Mouse (Mus musculus) adrenal gland, postnatal 10 days (tissue): ENCODE results near the gene Nkx1-1. TPM values are rescaled to one million over a fixed set of nuclear protein-coding genes. Genes with fewer than 3 reads are reported as not detected.

ENCODE experiments used
- DNase-seq: peaks from one replicate; pipeline ENCODE4 v3.0.0; 2021; ENCODE audit warnings: mixed read lengths
- total RNA-seq, 2 experiments: library from RNA; stranded (reverse); gene quantifications; 2 replicates each; pipeline ENCODE4 v1.2.3; 2021

Gene Nkx1-1
- total RNA-seq, 2 experiments from 2014 or later, result not detected

- no peak for DNase-seq
Observed at GRCm38 (mm10) chr5:33420313-33420712, 13.5 kb downstream of the Nkx1-1 start.

- no peak for DNase-seq
Observed at GRCm38 (mm10) chr5:33400819-33401218, 33.0 kb downstream of the Nkx1-1 start.

- DNase-seq, result no peak
Observed at GRCm38 (mm10) chr5:33396828-33397227, 36.9 kb downstream of the Nkx1-1 start.

- no peak for DNase-seq
Observed at GRCm38 (mm10) chr5:33395693-33396092, 38.1 kb downstream of the Nkx1-1 start.

- DNase-seq, result peak; percentile 84
Observed at GRCm38 (mm10) chr5:33393803-33394202, 40.0 kb downstream of the Nkx1-1 start.

GRCm38 (mm10) chr5:33387550-33387949 is 46.2 kb downstream of the Nkx1-1 start:
- no peak for DNase-seq

Other genes with a start within 250 kb of the Nkx1-1 start
- gene Spon2, start 215.5 kb downstream of the Nkx1-1 start, total RNA-seq, result 1 to 10 TPM; 7.8 to 8.5 TPM
- 100 to 1,000 TPM; 202 to 229 TPM for gene Ctbp1, start 159.0 kb downstream of the Nkx1-1 start, total RNA-seq
- gene Maea, start 98.5 kb downstream of the Nkx1-1 start, total RNA-seq, result 10 to 100 TPM; 86.8 to 97.7 TPM
- 10 to 100 TPM in 1 of 2 experiments, 1 to 10 TPM in 1; 8.1 to 14.0 TPM for gene Uvssa, start 55.4 kb downstream of the Nkx1-1 start, total RNA-seq
- gene Fam53a, start 195.7 kb upstream of the Nkx1-1 start, total RNA-seq, result 10 to 100 TPM; 25.2 to 28.6 TPM
- under 1 TPM; 0.39 to 0.48 TPM for gene Gm9903, start 195.9 kb upstream of the Nkx1-1 start, total RNA-seq
- gene Slbp, start 218.6 kb upstream of the Nkx1-1 start, total RNA-seq, result 10 to 100 TPM; 50.1 to 56.5 TPM
- gene Tacc3, start 224.2 kb upstream of the Nkx1-1 start, total RNA-seq, result 10 to 100 TPM; 24.0 to 31.5 TPM
- 10 to 100 TPM; 18.6 to 21.7 TPM for gene Tmem129, start 224.4 kb upstream of the Nkx1-1 start, total RNA-seq